In the genomic region with DNA sequence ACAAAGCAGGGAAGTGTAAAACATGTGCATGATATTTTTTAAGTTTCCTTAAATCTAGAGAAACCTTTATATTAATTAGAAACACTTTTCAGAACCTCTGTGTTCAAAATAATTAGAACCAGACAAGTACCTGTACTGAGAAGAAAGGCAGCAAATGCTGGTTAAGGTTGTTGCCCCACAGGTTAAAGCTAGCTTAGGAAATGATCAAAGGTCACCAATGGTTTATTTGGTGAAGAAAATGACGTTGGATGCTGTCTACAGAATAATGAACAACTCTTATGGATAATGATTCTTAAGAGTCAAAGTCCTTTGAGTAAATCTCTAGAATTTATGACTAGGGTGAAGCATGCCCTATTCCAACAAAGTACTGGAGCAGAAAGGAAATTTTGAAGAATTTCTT, we compare ENCODE assay signal across 29 mouse cellular contexts. TPM values are rescaled to one million over a fixed set of nuclear protein-coding genes. Genes with fewer than 3 reads are reported as not detected.
"Had no signal": no experiment of that assay in that cellular context is flagged by ENCODE, and none has a peak within 500 bp of the region (broad histone marks: within the 10 kb centered on the region; RNA-seq: fewer than 3 reads in every experiment).

No protein-coding gene starts in this region.

- H3K4me3 ChIP-seq: heart, adult 2 months; heart, embryonic 13.5 days; heart, embryonic 15.5 days; hindbrain, embryonic 13.5 days; hindbrain, embryonic 15.5 days; limb, embryonic 13.5 days; limb, embryonic 15.5 days; liver, embryonic 13.5 days; liver, embryonic 15.5 days had no signal

- H3K9me3 ChIP-seq: heart, embryonic 13.5 days; heart, embryonic 15.5 days; hindbrain, embryonic 13.5 days; hindbrain, embryonic 15.5 days; limb, embryonic 13.5 days; limb, embryonic 15.5 days; liver, embryonic 13.5 days; liver, embryonic 15.5 days had no signal

- ATAC-seq: forebrain, postnatal 0 days; hindbrain, postnatal 0 days had no signal

- H3K27me3 ChIP-seq: heart, embryonic 13.5 days; heart, embryonic 15.5 days; hindbrain, embryonic 13.5 days; hindbrain, embryonic 15.5 days; limb, embryonic 13.5 days; limb, embryonic 15.5 days; liver, embryonic 13.5 days; liver, embryonic 15.5 days had no signal

- H3K36me3 ChIP-seq: heart, embryonic 13.5 days; heart, embryonic 15.5 days; hindbrain, embryonic 13.5 days; hindbrain, embryonic 15.5 days; limb, embryonic 13.5 days; limb, embryonic 15.5 days; liver, embryonic 13.5 days; liver, embryonic 15.5 days had no signal

- H3K27ac ChIP-seq: heart, adult 2 months; heart, embryonic 13.5 days; heart, embryonic 15.5 days; hindbrain, embryonic 13.5 days; hindbrain, embryonic 15.5 days; hindbrain, postnatal 0 days; limb, embryonic 13.5 days; limb, embryonic 15.5 days; liver, embryonic 13.5 days; liver, embryonic 15.5 days had no signal

- H3K4me2 ChIP-seq: heart, embryonic 11.5 days; heart, embryonic 13.5 days; heart, embryonic 15.5 days; hindbrain, embryonic 13.5 days; hindbrain, embryonic 15.5 days; limb, embryonic 13.5 days; limb, embryonic 15.5 days; liver, embryonic 13.5 days; liver, embryonic 15.5 days had no signal

- H3K9ac ChIP-seq: forebrain, postnatal 0 days; heart, embryonic 13.5 days; heart, embryonic 15.5 days; hindbrain, embryonic 13.5 days; hindbrain, embryonic 15.5 days; limb, embryonic 13.5 days; limb, embryonic 15.5 days; liver, embryonic 13.5 days; liver, embryonic 15.5 days had no signal

- DNase-seq: forebrain, postnatal 0 days; gastrocnemius, postnatal 14 days; gastrocnemius, postnatal 36 days; heart, adult 11 months; heart, adult 2 months; heart, postnatal 14 days; heart, postnatal 36 days; kidney, adult 11 months; kidney, adult 8-10 months; kidney, postnatal 10 days; kidney, postnatal 36 days; layer of hippocampus, adult 9-11 months; layer of hippocampus, postnatal 36 days; left cerebral cortex, postnatal 4 days; liver, embryonic 13.5 days had no signal

- H3K4me1 ChIP-seq: heart, embryonic 13.5 days; heart, embryonic 15.5 days; hindbrain, embryonic 13.5 days; hindbrain, embryonic 15.5 days; limb, embryonic 13.5 days; limb, embryonic 15.5 days; liver, embryonic 13.5 days; liver, embryonic 15.5 days had no signal

RNA-seq across cellular contexts. Expression of gene Gm379, which starts 42.7 kb away (rescaled TPM):
- polyA plus RNA-seq: forebrain, postnatal 0 days; gonadal fat pad, adult 2 months; heart, adult 2 months; heart, embryonic 11.5 days; heart, embryonic 13.5 days; heart, embryonic 15.5 days; heart, postnatal 0 days; hindbrain, embryonic 11.5 days; hindbrain, embryonic 13.5 days; hindbrain, embryonic 15.5 days; hindbrain, postnatal 0 days; intestine, embryonic 14.5 days; limb, embryonic 11.5 days; limb, embryonic 13.5 days; liver, embryonic 13.5 days had no signal
